Mouse (Mus musculus): ENCODE data around the gene Glis3.

DNA sequence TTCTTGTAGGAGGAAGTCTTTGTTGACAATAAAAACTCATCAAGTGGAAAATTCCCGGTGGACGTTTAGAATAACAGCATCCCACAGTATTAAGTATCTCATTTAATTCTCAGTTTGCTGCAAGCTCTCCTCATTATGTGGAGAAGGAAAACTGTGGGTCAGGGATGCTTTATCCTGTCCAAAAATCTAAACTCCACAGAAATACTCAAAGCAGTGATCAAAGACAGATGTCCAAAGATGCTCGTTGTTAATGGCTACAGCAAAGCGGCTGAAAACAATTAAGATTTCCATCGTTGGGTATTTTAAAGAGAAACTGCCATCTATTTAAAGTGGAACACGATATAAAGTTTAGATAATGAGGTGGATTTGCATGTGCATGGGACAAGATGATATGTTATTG lies 454.2 kb downstream of the Glis3 start:
- no peak for TF ChIP-seq CTCF (IDR thresholded peaks at IDR 0.05)
- TF ChIP-seq EP300 (IDR thresholded peaks at IDR 0.05): no peak
